Mouse (Mus musculus): Measurements from ENCODE around the gene Ogdh. TPM values are rescaled to one million over a fixed set of nuclear protein-coding genes. Genes with fewer than 3 reads are reported as not detected.

Ogdh gene
- polyA plus RNA-seq, 1 experiment from 2014 or later: 98.3 TPM

- no peak for ATAC-seq (ENCODE audit: low FRiP score, low read depth)
- H3K4me1 ChIP-seq: no peaks in the 10 kb centered on the region
- H3K36me3 ChIP-seq: no peaks in the 10 kb centered on the region
- no peaks in the 10 kb centered on the region for H3K27me3 ChIP-seq
- H3K27ac ChIP-seq (replicated peaks): no peak overlapping the region
- H3K4me2 ChIP-seq (replicated peaks): no peak overlapping the region
- no peak overlapping the region for H3K4me3 ChIP-seq
- H3K9me3 ChIP-seq: no peaks in the 10 kb centered on the region
- WGBS: 92% methylated on average over 9 of the region's 9 CpGs
- no peak overlapping the region for H3K9ac ChIP-seq (replicated peaks)
Measured at GRCm38 (mm10) chr11:6372784-6373183, 81.4 kb downstream of the Ogdh start.

DNA sequence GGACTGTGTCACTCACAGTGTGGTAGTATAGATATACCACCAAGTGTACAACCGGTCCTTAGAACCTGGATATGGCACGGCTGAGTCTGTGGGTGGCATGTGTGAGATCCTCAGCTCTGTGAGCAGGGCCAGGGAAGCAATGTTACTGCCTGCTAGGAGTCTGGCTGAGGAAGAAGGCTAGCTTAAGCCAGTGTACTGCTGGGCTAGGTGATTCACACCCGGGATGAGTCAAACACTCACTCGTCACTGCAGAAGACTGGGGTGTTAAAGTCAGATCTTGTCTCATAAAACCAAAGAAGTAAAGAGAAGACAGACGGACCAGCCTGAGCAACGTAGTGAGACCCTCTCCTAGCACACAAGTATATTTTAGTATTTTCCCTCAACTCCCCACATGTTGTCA lies 89.5 kb downstream of the Ogdh start:
- Histone ChIP-seq H3K27ac (replicated peaks) (no peak overlapping the region), H3K9ac (replicated peaks) (no peak overlapping the region), H3K27me3 (no peaks in the 10 kb centered on the region), H3K4me2 (replicated peaks) (no peak overlapping the region), H3K4me3 (no peak overlapping the region), H3K36me3 (no peaks in the 10 kb centered on the region), H3K9me3 (no peaks in the 10 kb centered on the region), H3K4me1 (no peaks in the 10 kb centered on the region)
- 91% methylated on average over 6 of the region's 6 CpGs for whole genome bisulfite sequencing
- no peak for ATAC-seq (ENCODE audit: low FRiP score, low read depth)

DNA sequence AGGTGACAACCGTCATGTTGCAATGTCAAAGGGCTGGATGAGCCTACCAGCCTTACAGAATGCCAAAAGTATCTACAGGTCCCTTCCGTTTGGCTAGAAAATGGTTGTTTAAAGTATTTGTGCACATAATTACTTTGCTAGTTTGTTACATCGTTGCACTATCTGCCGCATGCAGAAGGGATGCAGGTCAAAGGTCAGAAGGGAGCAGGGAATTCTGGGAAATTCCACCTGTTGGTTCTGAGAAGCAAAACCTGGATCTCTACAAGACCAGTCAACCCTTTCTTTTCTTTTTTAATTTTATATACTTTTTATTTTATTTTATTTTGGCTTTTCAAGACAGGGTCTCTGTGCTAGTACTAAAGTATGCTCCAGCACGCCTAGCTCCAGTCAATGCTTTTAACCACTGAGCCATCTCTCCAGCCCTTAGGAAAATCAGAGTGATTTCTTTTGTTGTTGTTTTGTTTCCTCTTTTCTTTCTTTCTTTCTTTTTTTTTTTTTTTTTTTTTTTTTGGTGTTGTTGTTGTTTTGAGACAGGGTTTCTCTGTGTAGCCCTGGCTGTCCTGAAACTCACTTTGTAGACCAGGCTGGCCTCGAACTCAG lies 96.8 kb downstream of the Ogdh start:
- WGBS: 91% methylated on average over 6 of the region's 6 CpGs
- Histone ChIP-seq H3K27ac (replicated peaks) (peak overlapping the region; percentile 94), H3K4me1 (peaks cover 23% of the 10 kb centered on the region), H3K9me3 (no peaks in the 10 kb centered on the region), H3K36me3 (peaks cover 16% of the 10 kb centered on the region; the same call in 1 of the 2 replicates), H3K4me3 (0 out of 2 replicates have a peak overlapping the region, but pooled peaks have one; percentile 96), H3K4me2 (replicated peaks) (no peak overlapping the region), H3K27me3 (no peaks in the 10 kb centered on the region), H3K9ac (replicated peaks) (no peak overlapping the region)
- ATAC-seq (ENCODE audit: low FRiP score, low read depth): no peak

GRCm38 (mm10) chr11:6388726-6389413 lies 97.4 kb downstream of the Ogdh start, which contains the start of gene Zmiz2:
TSS of gene Zmiz2 (plus strand) at chr11:6389074.
- Histone ChIP-seq H3K4me3 (peak within 1 kb of the TSS; percentile 96), H3K27me3 (no peaks in the 10 kb centered on the region), H3K9me3 (no peaks in the 10 kb centered on the region), H3K4me1 (peaks cover 24% of the 10 kb centered on the region), H3K27ac (replicated peaks) (peak within 1 kb of the TSS; percentile 94), H3K4me2 (replicated peaks) (peak within 1 kb of the TSS; percentile 84), H3K36me3 (peaks cover 16% of the 10 kb centered on the region; the same call in 1 of the 2 replicates), H3K9ac (replicated peaks) (peak within 1 kb of the TSS; percentile 91)
- peak; percentile 98 for ATAC-seq (ENCODE audit: low FRiP score, low read depth)
- WGBS: 8% methylated on average over 49 of the region's 60 CpGs

- 2% methylated on average over 25 of the region's 43 CpGs for WGBS
Measured at GRCm38 (mm10) chr11:6389483-6389921, 98.1 kb downstream of the Ogdh start.

GRCm38 (mm10) chr11:6390376-6391053 lies 99.1 kb downstream of the Ogdh start:
- WGBS: 86% methylated on average over 8 of the region's 8 CpGs
- Histone ChIP-seq H3K4me3 (peak overlapping the region; percentile 96), H3K27ac (replicated peaks) (no peak overlapping the region), H3K4me2 (replicated peaks) (peak overlapping the region; percentile 84), H3K9me3 (no peaks in the 10 kb centered on the region), H3K4me1 (peaks cover 29% of the 10 kb centered on the region), H3K9ac (replicated peaks) (peak overlapping the region; percentile 91), H3K36me3 (peaks cover 32% of the 10 kb centered on the region), H3K27me3 (no peaks in the 10 kb centered on the region)
- ATAC-seq (ENCODE audit: low FRiP score, low read depth): no peak

More at GRCm38 (mm10) chr11:6389483-6389921, 98.1 kb downstream of the Ogdh start:
- H3K4me1 ChIP-seq: peaks cover 26% of the 10 kb centered on the region
- H3K27ac ChIP-seq (replicated peaks): peak overlapping the region; percentile 94
- peak; percentile 62 for ATAC-seq (ENCODE audit: low FRiP score, low read depth)
- H3K27me3 ChIP-seq: no peaks in the 10 kb centered on the region
- H3K4me2 ChIP-seq (replicated peaks): peak overlapping the region; percentile 84
- peak overlapping the region; percentile 91 for H3K9ac ChIP-seq (replicated peaks)
- H3K4me3 ChIP-seq: peak overlapping the region; percentile 96
- H3K36me3 ChIP-seq: peaks cover 22% of the 10 kb centered on the region
- no peaks in the 10 kb centered on the region for H3K9me3 ChIP-seq

- Histone ChIP-seq H3K9ac (replicated peaks) (no peak overlapping the region), H3K4me2 (replicated peaks) (no peak overlapping the region), H3K36me3 (peaks cover 44% of the 10 kb centered on the region), H3K27ac (replicated peaks) (no peak overlapping the region), H3K4me1 (peaks cover 29% of the 10 kb centered on the region), H3K9me3 (no peaks in the 10 kb centered on the region), H3K27me3 (no peaks in the 10 kb centered on the region), H3K4me3 (no peak overlapping the region; the same call in 1 of the 2 replicates)
- ATAC-seq (ENCODE audit: low FRiP score, low read depth): no peak
- 93% methylated on average over 8 of the region's 8 CpGs for WGBS
Measured at GRCm38 (mm10) chr11:6391516-6392276, 100.3 kb downstream of the Ogdh start.

- Histone ChIP-seq H3K4me2 (replicated peaks) (no peak overlapping the region), H3K4me1 (peaks cover 29% of the 10 kb centered on the region), H3K36me3 (peaks cover 56% of the 10 kb centered on the region), H3K27ac (replicated peaks) (no peak overlapping the region), H3K4me3 (no peak overlapping the region), H3K9ac (replicated peaks) (no peak overlapping the region), H3K9me3 (no peaks in the 10 kb centered on the region), H3K27me3 (no peaks in the 10 kb centered on the region)
- WGBS: 90% methylated on average over 6 of the region's 6 CpGs
- ATAC-seq (ENCODE audit: low FRiP score, low read depth): no peak
Measured at GRCm38 (mm10) chr11:6392857-6393256, 101.4 kb downstream of the Ogdh start.

GRCm38 (mm10) chr11:6393866-6394265 lies 102.4 kb downstream of the Ogdh start:
- no peak overlapping the region for H3K4me2 ChIP-seq (replicated peaks)
- peaks cover 66% of the 10 kb centered on the region for H3K36me3 ChIP-seq
- H3K27ac ChIP-seq (replicated peaks): no peak overlapping the region
- no peak overlapping the region for H3K4me3 ChIP-seq
- 89% methylated on average over 1 of the region's 1 CpGs for WGBS
- H3K9ac ChIP-seq (replicated peaks): no peak overlapping the region
- no peaks in the 10 kb centered on the region for H3K27me3 ChIP-seq
- H3K9me3 ChIP-seq: no peaks in the 10 kb centered on the region
- peaks cover 29% of the 10 kb centered on the region for H3K4me1 ChIP-seq
- no peak for ATAC-seq (ENCODE audit: low FRiP score, low read depth)

- Histone ChIP-seq H3K4me3 (no peak overlapping the region), H3K9ac (replicated peaks) (no peak overlapping the region), H3K27me3 (no peaks in the 10 kb centered on the region), H3K36me3 (peaks cover 82% of the 10 kb centered on the region), H3K9me3 (no peaks in the 10 kb centered on the region), H3K4me1 (peaks cover 20% of the 10 kb centered on the region), H3K27ac (replicated peaks) (no peak overlapping the region), H3K4me2 (replicated peaks) (no peak overlapping the region)
- ATAC-seq (ENCODE audit: low FRiP score, low read depth): no peak
- 82% methylated on average over 5 of the region's 5 CpGs for WGBS
Measured at GRCm38 (mm10) chr11:6395565-6395964, 104.1 kb downstream of the Ogdh start.

- Histone ChIP-seq H3K27ac (replicated peaks) (no peak overlapping the region), H3K4me1 (peaks cover 6% of the 10 kb centered on the region; the same call in 1 of the 2 replicates), H3K27me3 (no peaks in the 10 kb centered on the region), H3K4me3 (no peak overlapping the region), H3K9ac (replicated peaks) (no peak overlapping the region), H3K36me3 (peaks cover 92% of the 10 kb centered on the region), H3K9me3 (no peaks in the 10 kb centered on the region), H3K4me2 (replicated peaks) (no peak overlapping the region)
- ATAC-seq (ENCODE audit: low FRiP score, low read depth): no peak
- 96% methylated on average over 10 of the region's 10 CpGs for WGBS
Measured at GRCm38 (mm10) chr11:6398141-6398540, 106.7 kb downstream of the Ogdh start.
